Mouse (Mus musculus) hindbrain, embryonic 10.5 days (tissue): ENCODE measurements around the gene Trf. TPM values are rescaled to one million over a fixed set of nuclear protein-coding genes. Genes with fewer than 3 reads are reported as not detected.
"Not testable (repeated sequence)": the region's sequence is repeated elsewhere in the genome, so short reads cannot be mapped to it uniquely, and the experiment has no call there.

Experiments
- DNase-seq: peaks from one replicate; pipeline ENCODE4 v3.0.0-alpha.2; 2017; ENCODE audit warnings: low spot score
- H3K27ac ChIP-seq: fragments of 300-500 bp; sonication (generic); 2 replicates; pipeline ENCODE4 v1.5.1; 2016; ENCODE audit warnings: mild to moderate bottlenecking, moderate library complexity
- H3K27me3 ChIP-seq: fragments of 300-500 bp; sonication (generic); 2 replicates; pipeline ENCODE4 v1.6.1; 2016; ENCODE audit warnings: mild to moderate bottlenecking; ENCODE audit not compliant: poor library complexity, insufficient read depth, severe bottlenecking
- H3K36me3 ChIP-seq: fragments of 300-500 bp; sonication (generic); 2 replicates; pipeline ENCODE4 v1.6.1; 2016; ENCODE audit warnings: mild to moderate bottlenecking, moderate library complexity
- H3K4me1 ChIP-seq: fragments of 300-500 bp; sonication (generic); replicated peaks from 2 replicates; pipeline ENCODE4 v1.6.1; 2016; ENCODE audit warnings: mild to moderate bottlenecking
- H3K4me3 ChIP-seq: fragments of 300-500 bp; sonication (generic); 2 replicates; pipeline ENCODE4 v1.5.1; 2016; ENCODE audit warnings: mild to moderate bottlenecking, moderate library complexity
- H3K9me3 ChIP-seq: fragments of 300-500 bp; sonication (generic); 2 replicates; pipeline ENCODE4 v1.6.1; 2016; ENCODE audit warnings: mild to moderate bottlenecking, moderate library complexity
- WGBS: fragments of 180-500 bp; shearing (Covaris S2); methylation state at CpG from one replicate; pipeline ENCODE4 v1.1.7; 2016; 5-methylcytosine and 5-hydroxymethylcytosine counted together
- polyA plus RNA-seq: library from polyadenylated mRNA; unstranded; fragments of >200 nt; fragmentation: Nextera tagmentation; extraction: Ambion mirVana; gene quantifications from 2 replicates; pipeline ENCODE4 v1.2.1, GENCODE M21; 2016

Gene Trf
- polyA plus RNA-seq, 1 experiment from 2014 or later: 27.2 TPM

GRCm38 (mm10) chr9:103174771-103175519, 55.3 kb downstream of the Trf start:
- Histone ChIP-seq H3K9me3 (no peaks in the 10 kb centered on the region), H3K27ac (no peak overlapping the region), H3K4me1 (peaks cover 28% of the 10 kb centered on the region), H3K27me3 (no peaks in the 10 kb centered on the region), H3K4me3 (no peak overlapping the region), H3K36me3 (peaks cover 36% of the 10 kb centered on the region)
- peak; percentile 22 for DNase-seq
- 60% methylated on average over 6 of the region's 6 CpGs for WGBS

GRCm38 (mm10) chr9:103168771-103169170, 61.5 kb downstream of the Trf start:
- H3K27me3 ChIP-seq: no peaks in the 10 kb centered on the region
- H3K4me3 ChIP-seq: no peak overlapping the region
- no peak overlapping the region for H3K27ac ChIP-seq
- WGBS: 81% methylated on average over 7 of the region's 7 CpGs
- H3K4me1 ChIP-seq: peaks cover 15% of the 10 kb centered on the region
- H3K36me3 ChIP-seq: peaks cover 73% of the 10 kb centered on the region
- no peak for DNase-seq
- no peaks in the 10 kb centered on the region for H3K9me3 ChIP-seq

GRCm38 (mm10) chr9:103168046-103168445, 62.2 kb downstream of the Trf start:
- Histone ChIP-seq H3K9me3 (no peaks in the 10 kb centered on the region), H3K4me1 (peaks cover 15% of the 10 kb centered on the region), H3K36me3 (peaks cover 76% of the 10 kb centered on the region), H3K27me3 (no peaks in the 10 kb centered on the region), H3K4me3 (no peak overlapping the region), H3K27ac (no peak overlapping the region)
- WGBS: 76% methylated on average over 6 of the region's 6 CpGs
- DNase-seq: no peak

- 77% methylated on average over 15 of the region's 15 CpGs for WGBS
- H3K4me3 ChIP-seq: no peak overlapping the region
- H3K4me1 ChIP-seq: 0 out of 2 replicates have a peak, but pooled peaks cover 3% of the 10 kb centered on the region
- peaks cover 87% of the 10 kb centered on the region for H3K36me3 ChIP-seq
- no peak for DNase-seq
- H3K9me3 ChIP-seq: no peaks in the 10 kb centered on the region
- H3K27ac ChIP-seq: no peak overlapping the region
- H3K27me3 ChIP-seq: no peaks in the 10 kb centered on the region
Measured at GRCm38 (mm10) chr9:103163806-103164205, 66.4 kb downstream of the Trf start.

- peaks cover 19% of the 10 kb centered on the region; the same call in 1 of the 2 replicates for H3K36me3 ChIP-seq
- H3K4me3 ChIP-seq, H3K4me1 ChIP-seq, H3K27me3 ChIP-seq, H3K9me3 ChIP-seq, H3K27ac ChIP-seq, DNase-seq: not testable (repeated sequence)
- 90% methylated on average over 7 of the region's 7 CpGs for WGBS
Measured at GRCm38 (mm10) chr9:103155158-103155557, 75.1 kb downstream of the Trf start.

- no peak for DNase-seq
- Histone ChIP-seq H3K9me3 (no peaks in the 10 kb centered on the region), H3K36me3 (peaks cover 19% of the 10 kb centered on the region), H3K27me3 (no peaks in the 10 kb centered on the region), H3K27ac (no peak overlapping the region), H3K4me1 (0 out of 2 replicates have a peak, but pooled peaks cover 3% of the 10 kb centered on the region), H3K4me3 (no peak overlapping the region)
- WGBS: 89% methylated on average over 2 of the region's 2 CpGs
Measured at GRCm38 (mm10) chr9:103154568-103154967, 75.7 kb downstream of the Trf start.

Other genes with a start within 250 kb of the Trf start
- 0.44 and 0.45 TPM in 2 replicates for gene Slco2a1, start 241.7 kb downstream of the Trf start, polyA plus RNA-seq
- 17.0 and 29.0 TPM in 2 replicates for gene Rab6b, start 118.7 kb downstream of the Trf start, polyA plus RNA-seq
- 62.0 and 69.7 TPM in 2 replicates for gene Srprb, start 28.3 kb downstream of the Trf start, polyA plus RNA-seq
- not detected in 2 replicates for gene Gm20425, start 137 bp downstream of the Trf start, polyA plus RNA-seq
- 3.1 and 4.4 TPM in 2 replicates for gene 1300017J02Rik, start 74.6 kb upstream of the Trf start, polyA plus RNA-seq
- 55.9 and 81.8 TPM in 2 replicates for gene Topbp1, start 74.8 kb upstream of the Trf start, polyA plus RNA-seq
- gene Cdv3, start 135.4 kb upstream of the Trf start, polyA plus RNA-seq: 150 and 153 TPM in 2 replicates
- gene Bfsp2, start 250.0 kb upstream of the Trf start, polyA plus RNA-seq: 0.90 and 2.5 TPM in 2 replicates